Mouse (Mus musculus): ENCODE results near the gene Vps4a. TPM values are rescaled to one million over a fixed set of nuclear protein-coding genes. Genes with fewer than 3 reads are reported as not detected.
"Not testable (repeated sequence)": the region's sequence is repeated elsewhere in the genome, so short reads cannot be mapped to it uniquely, and the experiment has no call there.

Vps4a gene
- polyA plus RNA-seq, 1 experiment from 2014 or later = 70.0 TPM

- Histone ChIP-seq H3K36me3 (no peaks in the 10 kb centered on the region), H3K9ac (no peak overlapping the region), H3K4me3 (replicated peaks) (no peak overlapping the region), H3K27me3 (no peaks in the 10 kb centered on the region), H3K4me1 (no peaks in the 10 kb centered on the region), H3K9me3 (replicated peaks) (no peaks in the 10 kb centered on the region), H3K4me2 (no peak overlapping the region), H3K27ac (no peak overlapping the region)
- WGBS = 94% methylated on average over 8 of the region's 8 CpGs
- ATAC-seq (replicated peaks; ENCODE audit: low FRiP score) = no peak
Measured at GRCm38 (mm10) chr8:107023479-107023878, 7.5 kb upstream of the Vps4a start.

- Histone ChIP-seq H3K27ac (no peak overlapping the region), H3K4me2 (no peak overlapping the region), H3K36me3 (no peaks in the 10 kb centered on the region), H3K4me1 (peaks cover 18% of the 10 kb centered on the region), H3K27me3 (no peaks in the 10 kb centered on the region), H3K9ac (no peak overlapping the region), H3K4me3 (replicated peaks) (no peak overlapping the region), H3K9me3 (replicated peaks) (no peaks in the 10 kb centered on the region)
- no peak for ATAC-seq (replicated peaks; ENCODE audit: low FRiP score)
- WGBS = 78% methylated on average over 3 of the region's 3 CpGs
Measured at GRCm38 (mm10) chr8:107029310-107029709, 1.7 kb upstream of the Vps4a start.

GRCm38 (mm10) chr8:107030058-107030457 lies 964 bp upstream of the Vps4a start:
- H3K9ac ChIP-seq = no peak overlapping the region
- no peaks in the 10 kb centered on the region for H3K36me3 ChIP-seq
- H3K4me2 ChIP-seq = no peak overlapping the region
- H3K4me1 ChIP-seq = peaks cover 18% of the 10 kb centered on the region
- H3K27me3 ChIP-seq = no peaks in the 10 kb centered on the region
- no peaks in the 10 kb centered on the region for H3K9me3 ChIP-seq (replicated peaks)
- 71% methylated on average over 5 of the region's 5 CpGs for WGBS
- ATAC-seq (replicated peaks; ENCODE audit: low FRiP score) = no peak
- no peak overlapping the region for H3K4me3 ChIP-seq (replicated peaks)
- 0 out of 2 replicates have a peak overlapping the region, but pooled peaks have one; percentile 18 for H3K27ac ChIP-seq

- Histone ChIP-seq H3K4me2 (peak overlapping the region; percentile 81), H3K27ac (peak overlapping the region; percentile 88), H3K9me3 (replicated peaks) (no peaks in the 10 kb centered on the region), H3K9ac (peak overlapping the region; percentile 98), H3K4me3 (replicated peaks) (peak overlapping the region; percentile 96), H3K27me3 (no peaks in the 10 kb centered on the region), H3K36me3 (peaks cover 6% of the 10 kb centered on the region), H3K4me1 (peaks cover 18% of the 10 kb centered on the region)
- ATAC-seq (replicated peaks; ENCODE audit: low FRiP score) = no peak; the same call in 1 of the 2 replicates
- 0% methylated on average over 40 of the region's 40 CpGs for WGBS
Measured at GRCm38 (mm10) chr8:107031577-107032090, 612 bp downstream of the Vps4a start.

- WGBS = 91% methylated on average over 2 of the region's 2 CpGs
- ATAC-seq (replicated peaks; ENCODE audit: low FRiP score); H3K27ac ChIP-seq: not testable (repeated sequence)
Measured at GRCm38 (mm10) chr8:107033609-107034008, 2.6 kb downstream of the Vps4a start.

GRCm38 (mm10) chr8:107035641-107036040 lies 4.6 kb downstream of the Vps4a start:
- no peak overlapping the region for H3K27ac ChIP-seq
- no peak overlapping the region for H3K4me3 ChIP-seq (replicated peaks)
- no peak overlapping the region for H3K9ac ChIP-seq
- WGBS = 88% methylated on average over 3 of the region's 3 CpGs
- no peak overlapping the region for H3K4me2 ChIP-seq
- H3K4me1 ChIP-seq = peaks cover 18% of the 10 kb centered on the region
- peaks cover 36% of the 10 kb centered on the region for H3K36me3 ChIP-seq
- H3K27me3 ChIP-seq = no peaks in the 10 kb centered on the region
- ATAC-seq (replicated peaks; ENCODE audit: low FRiP score) = no peak
- H3K9me3 ChIP-seq (replicated peaks) = no peaks in the 10 kb centered on the region

More at GRCm38 (mm10) chr8:107033609-107034008, 2.6 kb downstream of the Vps4a start:
- not testable (repeated sequence) for H3K27me3 ChIP-seq; H3K9me3 ChIP-seq (replicated peaks); H3K4me3 ChIP-seq (replicated peaks); H3K4me2 ChIP-seq; H3K9ac ChIP-seq
- peaks cover 15% of the 10 kb centered on the region for H3K36me3 ChIP-seq
- peaks cover 18% of the 10 kb centered on the region for H3K4me1 ChIP-seq

- H3K36me3 ChIP-seq = peaks cover 46% of the 10 kb centered on the region
- no peak for ATAC-seq (replicated peaks; ENCODE audit: low FRiP score)
- no peak overlapping the region for H3K27ac ChIP-seq
- H3K27me3 ChIP-seq = no peaks in the 10 kb centered on the region
- H3K9ac ChIP-seq = no peak overlapping the region
- no peaks in the 10 kb centered on the region for H3K9me3 ChIP-seq (replicated peaks)
- no peak overlapping the region for H3K4me3 ChIP-seq (replicated peaks)
- WGBS = 77% methylated on average over 8 of the region's 8 CpGs
- no peak overlapping the region for H3K4me2 ChIP-seq
- H3K4me1 ChIP-seq = peaks cover 18% of the 10 kb centered on the region
Measured at GRCm38 (mm10) chr8:107036626-107037025, 5.6 kb downstream of the Vps4a start.

GRCm38 (mm10) chr8:107040632-107041031 lies 9.6 kb downstream of the Vps4a start:
- ATAC-seq (replicated peaks; ENCODE audit: low FRiP score) = no peak
- WGBS = 74% methylated on average over 7 of the region's 7 CpGs

GRCm38 (mm10) chr8:107045478-107045877 lies 14.5 kb downstream of the Vps4a start:
- H3K27ac ChIP-seq = no peak overlapping the region
- no peaks in the 10 kb centered on the region for H3K27me3 ChIP-seq
- H3K9me3 ChIP-seq (replicated peaks) = no peaks in the 10 kb centered on the region
- H3K4me1 ChIP-seq = peaks cover 23% of the 10 kb centered on the region
- H3K9ac ChIP-seq = no peak overlapping the region
- H3K4me3 ChIP-seq (replicated peaks) = no peak overlapping the region
- 93% methylated on average over 6 of the region's 6 CpGs for WGBS
- H3K36me3 ChIP-seq = peaks cover 83% of the 10 kb centered on the region
- H3K4me2 ChIP-seq = no peak overlapping the region
- no peak for ATAC-seq (replicated peaks; ENCODE audit: low FRiP score)

More at GRCm38 (mm10) chr8:107040632-107041031, 9.6 kb downstream of the Vps4a start:
- Histone ChIP-seq H3K9ac (no peak overlapping the region), H3K4me1 (no peaks in the 10 kb centered on the region), H3K4me2 (no peak overlapping the region), H3K36me3 (peaks cover 86% of the 10 kb centered on the region), H3K9me3 (replicated peaks) (no peaks in the 10 kb centered on the region), H3K4me3 (replicated peaks) (no peak overlapping the region), H3K27me3 (no peaks in the 10 kb centered on the region), H3K27ac (no peak overlapping the region)

GRCm38 (mm10) chr8:107046976-107047375 lies 16.0 kb downstream of the Vps4a start:
- H3K9me3 ChIP-seq (replicated peaks) = no peaks in the 10 kb centered on the region
- peak overlapping the region; percentile 78 for H3K4me2 ChIP-seq
- H3K27me3 ChIP-seq = no peaks in the 10 kb centered on the region
- peak overlapping the region; percentile 84; the same call in 1 of the 2 replicates for H3K9ac ChIP-seq
- WGBS = 83% methylated on average over 5 of the region's 5 CpGs
- H3K4me3 ChIP-seq (replicated peaks) = peak overlapping the region; percentile 83
- peaks cover 23% of the 10 kb centered on the region for H3K4me1 ChIP-seq
- ATAC-seq (replicated peaks; ENCODE audit: low FRiP score) = no peak
- peaks cover 83% of the 10 kb centered on the region for H3K36me3 ChIP-seq
- no peak overlapping the region for H3K27ac ChIP-seq

- Histone ChIP-seq H3K9me3 (replicated peaks) (no peaks in the 10 kb centered on the region), H3K27me3 (no peaks in the 10 kb centered on the region), H3K36me3 (peaks cover 83% of the 10 kb centered on the region), H3K4me1 (peaks cover 23% of the 10 kb centered on the region), H3K27ac (peak within 1 kb of the TSS; percentile 96), H3K4me3 (replicated peaks) (peak within 1 kb of the TSS; percentile 83), H3K9ac (peak within 1 kb of the TSS; percentile 84), H3K4me2 (peak within 1 kb of the TSS; percentile 78)
- WGBS = under 1% methylated on average over 87 of the region's 87 CpGs
- peak; percentile 88 for ATAC-seq (replicated peaks; ENCODE audit: low FRiP score)
Measured at GRCm38 (mm10) chr8:107048061-107048941, 17.3 kb downstream of the Vps4a start, which contains the start of gene Pdf. TSS of gene Pdf (minus strand) at chr8:107048614.

- Histone ChIP-seq H3K36me3 (peaks cover 83% of the 10 kb centered on the region), H3K4me2 (peak overlapping the region; percentile 78), H3K4me1 (peaks cover 23% of the 10 kb centered on the region), H3K27ac (peak overlapping the region; percentile 96; the same call in 1 of the 2 replicates), H3K9ac (no peak overlapping the region), H3K4me3 (replicated peaks) (peak overlapping the region; percentile 83), H3K9me3 (replicated peaks) (no peaks in the 10 kb centered on the region), H3K27me3 (no peaks in the 10 kb centered on the region)
- 94% methylated on average over 4 of the region's 4 CpGs for WGBS
- no peak for ATAC-seq (replicated peaks; ENCODE audit: low FRiP score)
Measured at GRCm38 (mm10) chr8:107049480-107049879, 18.5 kb downstream of the Vps4a start.
